Mouse (Mus musculus) bone marrow macrophage, adult 2 months (primary cell): ENCODE data around the gene Ccdc85a.

Experiments used
- CTCF ChIP-seq: IDR thresholded peaks from 2 replicates; pipeline ENCODE4 v1.5.1; 2012; ENCODE audit warnings: low read depth, mild to moderate bottlenecking, low read length, moderate library complexity
- POLR2A ChIP-seq: IDR thresholded peaks from 2 replicates; pipeline ENCODE4 v1.6.1; 2012; ENCODE audit warnings: mild to moderate bottlenecking, low read depth, low read length, borderline replicate concordance

DNA sequence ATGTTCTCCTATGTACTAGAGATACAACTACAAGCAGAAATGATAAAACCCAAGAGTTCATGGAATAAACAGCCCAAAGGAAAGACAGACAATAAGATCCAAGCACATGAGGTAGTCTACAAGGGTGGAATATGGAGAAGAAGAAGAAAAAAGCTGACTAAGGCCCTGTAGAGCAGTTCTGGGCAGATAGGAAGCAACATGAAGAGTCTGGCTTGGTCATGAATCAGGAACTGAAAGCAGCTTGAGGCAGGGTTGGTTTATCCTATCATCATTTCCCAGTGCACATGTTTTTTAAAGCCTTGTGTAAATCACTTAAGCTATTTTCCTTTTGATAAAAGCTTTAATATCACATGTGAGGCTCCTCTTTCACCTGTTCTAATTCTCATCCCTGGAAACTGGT, 144.2 kb downstream of the Ccdc85a start:
- TF ChIP-seq POLR2A, result no peak
- TF ChIP-seq CTCF, result no peak
